Mouse (Mus musculus) ovary, postnatal 14 days (tissue): ENCODE data around the gene Ift74.
"Not testable (repeated sequence)": the region's sequence is repeated elsewhere in the genome, so short reads cannot be mapped to it uniquely, and the experiment has no call there.

Experiments
- DNase-seq: peaks from one replicate; pipeline ENCODE4 v3.0.0; 2022; ENCODE audit warnings: low spot score

Gene Ift74

DNA sequence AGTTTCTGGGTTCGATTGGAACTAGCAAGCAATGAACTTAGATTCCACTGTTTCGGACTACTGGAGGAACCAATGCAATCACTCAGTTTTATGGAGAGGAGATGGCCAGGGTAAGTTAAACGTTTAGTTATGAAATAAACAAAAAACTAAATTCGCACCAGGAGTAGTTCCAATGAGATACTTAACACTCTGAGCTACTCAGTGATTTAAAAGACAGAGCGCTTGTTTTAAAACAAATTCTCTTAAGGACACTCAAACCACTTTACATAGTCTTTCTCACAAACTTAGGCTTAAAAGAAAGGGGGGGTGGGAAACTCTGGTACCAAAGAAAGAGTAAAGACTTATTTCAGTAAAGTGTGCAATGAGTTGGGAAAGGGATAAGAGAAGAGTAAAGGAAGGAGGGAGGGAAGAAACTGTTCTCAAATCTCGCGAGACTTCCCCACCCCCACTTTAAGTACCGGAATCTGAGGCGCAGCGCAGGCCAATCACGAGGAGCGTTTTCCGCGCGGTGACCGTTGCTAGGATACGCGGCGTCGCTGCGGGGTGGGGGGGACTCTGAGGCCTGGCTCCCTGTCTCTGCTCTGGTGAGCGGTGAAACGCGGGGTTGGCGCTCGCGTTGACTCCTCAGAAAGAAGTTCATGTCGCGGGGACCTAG, at the start of gene Ift74:
Gene Ift74, plus strand, starts transcription at position 520 of the 655 bp plus-strand sequence.
- DNase-seq, result peak; percentile 81

DNA sequence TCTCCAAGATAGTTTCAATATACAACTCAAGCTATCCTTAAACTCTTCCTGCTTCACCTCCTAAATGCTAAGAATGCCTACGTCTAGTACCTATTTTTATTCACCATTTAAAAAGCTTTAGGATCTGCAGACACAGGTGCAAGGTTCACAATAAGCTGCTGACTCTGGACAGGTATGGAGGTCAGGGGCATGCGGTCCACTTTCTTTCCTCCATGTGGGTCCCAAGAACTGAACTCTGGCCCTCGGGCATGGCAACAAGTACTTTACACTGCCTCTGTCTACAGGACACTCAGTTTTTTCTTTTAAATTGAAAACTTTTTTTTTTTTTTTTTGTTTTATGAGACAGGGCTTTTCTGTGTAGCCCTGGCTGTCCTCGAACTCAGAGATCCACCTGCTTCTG, 41.6 kb upstream of the Ift74 start:
- no peak for DNase-seq

DNA sequence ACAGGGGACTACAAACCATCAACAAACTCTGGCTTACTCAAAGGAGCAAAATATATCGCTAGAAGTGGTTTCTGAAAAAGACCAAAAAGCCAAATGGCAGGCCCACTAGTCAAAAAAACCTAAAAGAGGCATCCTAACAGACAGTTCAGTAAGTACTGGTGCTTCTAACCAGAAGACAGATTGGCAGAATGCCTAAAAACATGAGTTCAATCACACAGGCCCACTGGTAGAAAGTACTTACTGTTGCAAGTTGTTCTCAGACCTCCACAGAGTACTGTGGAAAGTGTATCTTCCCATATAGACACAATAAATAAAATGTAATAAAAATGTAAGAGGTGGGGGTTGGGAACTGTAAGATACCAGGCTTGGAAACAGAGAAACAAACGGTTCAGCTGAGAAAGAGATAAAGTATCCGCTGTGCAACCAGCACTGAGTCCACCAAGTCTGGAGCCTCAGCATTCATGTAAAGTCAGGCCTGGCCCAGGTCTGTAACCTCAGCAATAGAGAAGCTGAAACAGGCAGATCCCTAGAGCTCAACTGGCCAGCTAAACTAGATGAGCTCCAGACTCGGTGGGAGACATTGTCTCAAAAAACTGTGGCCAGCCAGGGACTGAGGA, 22.4 kb upstream of the Ift74 start:
- DNase-seq, result no peak

DNA sequence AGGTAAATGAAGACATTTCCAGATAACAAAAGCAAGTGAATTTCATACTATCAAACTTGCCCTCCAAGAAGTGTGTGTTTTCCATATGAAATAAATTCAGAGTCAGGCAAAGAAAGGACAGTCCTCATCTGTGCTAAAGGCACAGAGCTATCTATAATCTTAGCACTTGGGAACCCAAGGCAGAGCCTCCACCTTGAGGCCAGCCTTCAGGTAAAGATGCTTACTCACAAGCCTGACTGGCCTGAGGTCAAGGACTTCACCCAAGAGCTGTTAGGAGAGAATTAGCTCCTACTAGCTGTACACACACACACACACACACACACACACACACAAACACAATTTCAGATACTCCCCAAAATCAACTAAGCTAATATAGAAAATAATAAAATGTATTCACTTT, 21.6 kb upstream of the Ift74 start:
- DNase-seq, result no peak

DNA sequence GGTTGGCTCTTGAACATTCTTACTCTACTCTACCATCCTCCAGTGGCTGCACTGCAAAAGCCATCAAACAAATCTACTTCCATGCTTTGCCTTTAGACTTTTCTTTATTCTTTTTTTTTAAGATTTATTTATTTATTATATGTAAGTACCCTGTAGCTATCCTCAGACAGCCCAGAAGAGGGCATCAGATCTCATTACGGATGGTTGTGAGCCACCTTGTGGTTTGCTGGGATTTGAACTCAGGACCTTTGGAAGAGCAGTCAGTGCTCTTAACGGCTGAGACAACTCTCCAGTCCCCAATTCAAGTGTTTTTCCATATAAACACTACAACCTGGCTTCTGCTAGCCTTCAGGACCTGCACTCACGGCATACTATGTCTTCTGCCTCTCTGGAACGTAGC, 12.9 kb upstream of the Ift74 start:
- no peak for DNase-seq

DNA sequence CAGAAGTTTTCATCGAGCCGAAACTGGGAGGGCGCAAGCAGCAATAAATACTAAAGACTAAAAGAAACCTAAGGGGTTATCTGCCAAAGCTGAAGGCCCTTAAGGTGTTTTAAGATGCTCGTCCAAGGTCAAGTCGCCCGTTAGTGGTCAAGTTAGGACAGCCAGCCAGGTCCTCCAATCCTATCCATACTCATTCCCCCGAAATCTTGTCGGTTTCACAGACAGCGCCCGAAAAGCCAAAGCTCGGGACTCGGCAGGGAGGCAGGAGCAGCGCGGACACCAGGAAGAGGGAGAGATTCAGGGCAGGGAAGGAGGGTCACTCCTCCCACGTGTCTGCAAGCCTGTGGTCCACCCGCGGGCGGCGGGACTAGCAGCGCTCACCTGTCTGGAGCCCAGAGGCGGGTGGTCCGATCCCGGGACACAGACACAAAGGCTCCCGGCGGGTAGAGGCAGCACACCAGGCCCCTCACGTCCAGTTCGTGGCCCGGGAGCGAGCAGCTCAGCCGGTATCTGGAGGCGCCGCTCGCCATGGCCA, 11.7 kb upstream of the Ift74 start:
- DNase-seq, result no peak

DNA sequence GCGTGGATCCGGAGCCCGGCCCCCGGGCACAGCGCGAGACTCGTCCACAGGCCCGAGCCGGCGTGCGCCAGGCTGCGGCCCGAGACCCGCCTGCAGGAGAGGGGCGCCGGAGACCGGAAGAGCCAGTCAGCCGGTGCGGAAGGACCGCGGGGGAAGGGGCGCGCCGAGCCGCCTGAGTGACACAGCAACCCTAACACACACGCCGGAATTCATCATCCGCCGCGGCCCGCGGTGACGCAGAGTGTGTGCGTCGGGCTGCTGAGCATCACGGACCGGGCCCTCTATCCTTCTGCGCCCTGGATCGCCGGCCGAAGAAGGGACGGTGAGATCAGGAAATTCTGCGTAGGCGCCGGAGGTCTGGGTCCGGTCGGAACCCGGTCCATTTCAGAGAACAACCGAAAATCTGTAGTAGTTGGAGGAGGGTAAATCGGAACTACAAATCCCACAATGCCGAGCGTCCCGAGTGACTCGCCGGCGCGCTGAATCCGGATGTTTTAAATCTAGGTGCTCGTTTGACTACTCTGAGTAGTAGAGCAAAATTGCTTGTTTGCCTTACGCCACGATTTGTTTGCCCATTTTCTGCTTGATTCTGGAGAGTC, 11.2 kb upstream of the Ift74 start, which contains the start of gene Plaa:
Gene Plaa, minus strand, starts transcription at position 214 of the 599 bp plus-strand sequence.
- DNase-seq, result peak; percentile 88

DNA sequence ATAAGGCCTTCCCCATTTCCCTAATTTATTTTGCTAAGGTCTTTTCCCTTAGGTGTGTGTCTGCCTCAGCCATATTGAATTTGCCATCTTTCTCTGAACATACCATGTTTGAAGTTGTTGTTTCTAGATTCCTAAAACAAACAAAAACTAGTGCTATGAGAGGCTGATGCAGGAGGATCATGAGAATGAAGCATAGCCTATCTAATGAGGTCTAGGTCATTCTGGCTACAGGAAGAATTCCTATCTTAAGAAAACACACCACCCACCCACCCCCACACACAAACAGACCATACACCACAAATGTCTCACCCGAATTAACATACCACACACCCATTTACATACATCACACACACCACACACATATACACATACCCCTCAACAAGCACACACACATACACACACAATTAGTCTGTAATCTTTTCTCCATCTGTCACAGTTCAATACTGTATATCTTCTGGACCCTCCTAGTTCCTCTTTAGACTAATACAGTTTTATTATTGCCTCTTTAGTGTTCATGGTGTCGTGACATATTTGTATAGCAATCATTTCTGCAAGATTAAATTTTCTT, 9.8 kb upstream of the Ift74 start:
- no peak for DNase-seq

DNA sequence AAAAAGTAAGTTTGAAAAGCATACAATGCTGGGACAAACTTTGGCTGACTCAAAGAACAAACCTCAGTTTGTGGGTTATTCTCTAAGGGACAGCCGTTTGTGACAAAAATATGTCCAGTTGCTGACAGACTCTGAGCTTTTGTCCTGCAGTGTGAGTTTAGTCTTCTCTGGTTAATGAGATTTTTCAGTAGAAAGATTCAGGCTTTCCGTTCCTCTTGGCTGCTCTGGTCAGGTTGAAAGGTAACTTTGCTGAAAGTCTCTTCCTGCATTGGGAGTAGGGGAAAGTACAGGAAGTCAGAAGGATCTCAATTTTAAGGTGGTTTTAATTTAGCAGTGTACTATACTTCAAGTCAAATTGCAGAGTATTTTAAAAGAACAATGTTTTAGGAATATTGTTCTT, 8.7 kb upstream of the Ift74 start:
- DNase-seq, result no peak

DNA sequence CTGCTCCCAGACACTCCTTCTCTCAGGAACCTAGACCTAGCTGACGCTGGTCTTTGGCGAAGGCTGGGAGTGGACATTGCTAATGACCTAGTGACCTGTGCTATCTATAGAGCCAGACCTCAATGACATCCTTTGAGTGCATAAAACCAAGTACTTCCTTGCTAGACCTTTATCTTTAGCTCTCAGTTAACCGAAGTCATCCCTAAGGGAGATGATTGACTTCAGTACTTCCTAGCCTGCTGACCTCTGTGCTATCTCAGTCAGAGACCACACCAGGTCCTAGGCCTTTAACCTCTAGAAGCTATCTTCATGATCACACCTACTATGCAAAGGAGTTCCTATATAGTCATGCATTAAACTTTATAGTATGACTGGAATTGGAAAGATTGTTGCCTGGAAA, 4.0 kb upstream of the Ift74 start:
- no peak for DNase-seq

DNA sequence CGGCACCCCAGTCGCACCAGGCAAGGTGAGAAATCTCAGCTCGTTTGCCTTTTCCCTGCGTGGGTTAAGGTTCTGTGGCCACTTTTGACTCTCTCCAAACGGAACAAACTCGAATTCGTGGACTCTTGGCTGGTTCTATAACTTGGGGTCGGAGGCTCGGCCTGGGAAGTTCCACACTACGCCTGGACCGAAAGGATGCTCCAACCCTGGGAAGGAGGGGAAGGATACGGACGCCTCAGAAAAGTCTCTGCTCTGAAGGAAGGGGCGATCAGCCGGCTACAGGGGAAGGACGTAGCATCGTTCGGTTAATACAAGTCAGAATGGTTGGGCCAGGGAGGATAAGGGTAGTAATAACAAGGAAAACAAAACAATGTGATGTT, 326 bp downstream of the Ift74 start:
- DNase-seq, result no peak

DNA sequence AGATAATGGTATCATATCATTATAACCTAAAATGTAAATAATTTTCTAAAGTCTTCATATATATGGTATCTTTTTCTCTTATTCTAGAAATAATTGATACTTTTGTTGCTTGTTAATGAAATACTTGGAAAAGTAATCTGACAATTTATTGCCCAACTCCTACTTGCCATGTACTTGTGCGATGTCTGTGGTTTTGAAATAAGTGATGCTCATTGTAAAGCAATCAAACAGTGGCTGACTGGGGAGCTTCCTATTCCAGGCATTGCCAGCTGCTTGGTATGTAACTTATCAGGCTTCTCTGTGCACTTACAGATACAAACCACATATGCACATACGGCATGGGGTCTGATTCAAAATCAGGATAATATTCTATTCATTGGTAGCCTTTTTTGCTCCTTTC, 5.8 kb downstream of the Ift74 start:
- DNase-seq, result no peak

DNA sequence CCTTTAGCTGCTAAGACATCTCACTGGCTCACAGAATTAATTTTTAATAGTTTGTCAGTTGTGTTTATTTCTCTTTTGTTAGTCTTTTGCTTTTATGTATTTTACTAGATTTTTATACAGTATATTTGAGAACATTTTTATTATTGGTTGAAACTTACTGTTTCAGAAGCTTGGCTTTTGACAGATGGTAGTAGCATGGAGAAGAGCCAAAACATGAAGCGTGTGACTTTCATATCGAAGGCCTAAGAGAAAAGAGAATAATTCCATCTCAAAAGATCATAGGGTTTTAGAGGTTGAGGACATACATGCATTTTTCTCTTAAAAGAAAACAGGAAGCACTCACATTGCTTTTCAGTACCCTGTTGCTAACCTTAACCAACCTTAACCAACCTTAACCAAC, 28.9 kb downstream of the Ift74 start:
- no peak for DNase-seq

DNA sequence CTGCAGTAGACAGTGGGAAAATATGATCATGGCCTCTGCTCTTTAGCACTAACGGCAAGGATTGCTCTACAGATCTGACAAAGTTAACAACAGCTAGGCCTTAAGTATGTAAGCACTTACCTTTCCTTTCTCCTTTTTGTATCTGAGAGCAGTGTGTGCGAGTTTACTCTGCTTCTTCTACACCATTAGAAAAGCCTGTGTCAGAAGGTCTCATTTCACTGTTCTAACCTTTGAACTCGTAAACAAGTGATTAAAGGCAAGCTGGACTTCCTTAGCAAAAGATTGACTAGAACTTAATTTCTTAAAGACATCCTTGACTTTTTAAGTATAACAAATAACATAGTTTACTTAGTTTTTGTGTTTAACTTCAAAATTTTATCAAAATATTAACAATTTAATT, 35.6 kb downstream of the Ift74 start, which contains the start of gene Lrrc19:
Gene Lrrc19, minus strand, starts transcription at position 225 of the 400 bp plus-strand sequence.
- DNase-seq, result no peak

DNA sequence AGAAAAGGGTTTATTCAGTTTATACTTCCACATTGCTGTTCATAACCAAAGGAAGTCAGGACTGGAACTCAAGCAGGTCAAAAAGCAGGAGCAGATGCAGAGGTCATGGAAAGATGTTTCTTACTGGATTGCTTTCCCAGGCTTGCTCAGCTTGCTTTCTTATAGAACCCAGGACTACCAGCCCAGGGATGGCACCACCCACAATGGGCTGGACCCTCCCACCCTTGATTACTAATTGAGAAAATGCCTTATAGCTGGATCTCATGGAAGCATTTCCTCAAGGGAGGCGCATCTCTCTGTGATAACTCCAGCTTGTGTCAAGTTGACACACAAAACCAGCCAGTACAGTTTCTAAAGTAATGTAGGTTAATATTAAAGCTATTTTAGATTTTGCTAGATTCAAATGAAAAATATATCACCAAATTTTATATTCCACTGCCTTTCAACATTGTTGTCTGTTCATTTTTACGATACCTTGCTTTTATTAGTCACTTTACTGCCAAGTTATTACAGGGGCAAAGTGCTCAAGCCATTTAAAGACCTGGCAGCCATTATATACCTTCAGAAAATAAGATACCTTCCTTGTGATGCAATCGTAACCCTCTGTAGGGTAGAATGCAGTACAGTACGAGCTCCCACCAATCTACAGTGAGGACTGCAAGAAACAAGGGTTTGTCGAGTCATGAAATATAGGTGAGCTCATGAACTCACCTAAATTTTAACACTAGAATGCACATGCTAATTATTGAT, 36.3 kb downstream of the Ift74 start:
- not testable (repeated sequence) for DNase-seq

DNA sequence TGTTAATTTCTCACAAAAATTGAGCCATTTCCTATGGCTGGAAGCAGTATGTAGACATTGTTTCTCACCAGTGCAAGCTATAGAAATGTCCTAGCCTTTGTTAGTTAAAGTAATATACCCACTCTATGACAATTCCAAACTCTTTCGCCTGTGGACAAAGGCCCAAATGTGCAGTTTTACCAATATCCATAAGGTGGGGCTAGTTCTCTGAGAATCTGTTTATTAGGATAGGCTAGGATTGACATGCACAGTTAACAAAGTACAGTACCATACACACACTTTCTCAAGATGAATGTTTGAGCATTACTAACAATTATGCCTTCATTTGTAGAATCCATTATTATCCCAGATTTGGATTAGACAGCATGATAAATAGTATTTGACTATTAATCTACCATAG, 55.4 kb downstream of the Ift74 start:
- DNase-seq, result peak; percentile 15

DNA sequence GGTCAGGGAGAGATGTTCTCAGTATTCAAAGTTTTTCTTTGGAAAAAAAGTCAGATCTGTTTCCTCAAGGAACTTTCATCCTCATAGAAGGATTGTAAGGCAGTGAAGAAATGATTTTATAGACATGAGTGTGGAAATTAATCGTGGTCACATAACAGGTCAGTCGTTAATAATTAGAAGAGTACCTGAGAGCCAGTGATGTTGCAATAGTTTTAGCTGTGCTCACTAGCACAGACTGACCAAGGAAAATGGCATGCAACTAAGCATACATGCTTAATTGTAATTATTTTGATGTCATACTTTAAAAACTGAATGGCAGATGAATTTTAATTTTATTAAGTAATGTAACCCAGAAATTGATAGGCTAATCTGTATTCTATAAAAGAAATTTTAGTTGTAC, 66.4 kb downstream of the Ift74 start:
- DNase-seq, result no peak

DNA sequence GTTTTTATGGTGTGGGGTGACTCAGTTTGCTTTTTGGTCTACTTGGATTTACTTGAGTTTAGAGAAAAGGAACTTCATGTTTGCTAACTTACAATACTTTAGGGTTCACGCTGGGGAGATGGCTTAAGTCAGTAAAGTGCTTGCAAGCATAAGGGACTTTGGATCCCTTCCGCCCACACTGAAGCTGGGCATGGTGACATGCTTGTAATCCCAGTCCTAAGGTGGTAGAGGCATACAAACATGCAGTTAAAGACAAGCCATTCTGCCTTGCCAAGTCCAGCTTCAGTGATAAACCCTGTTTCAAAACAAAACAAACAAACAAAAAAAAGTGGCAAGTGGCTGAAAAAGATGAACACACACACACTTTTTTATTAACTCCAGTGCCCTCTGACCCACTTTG, 66.9 kb downstream of the Ift74 start:
- no peak for DNase-seq

DNA sequence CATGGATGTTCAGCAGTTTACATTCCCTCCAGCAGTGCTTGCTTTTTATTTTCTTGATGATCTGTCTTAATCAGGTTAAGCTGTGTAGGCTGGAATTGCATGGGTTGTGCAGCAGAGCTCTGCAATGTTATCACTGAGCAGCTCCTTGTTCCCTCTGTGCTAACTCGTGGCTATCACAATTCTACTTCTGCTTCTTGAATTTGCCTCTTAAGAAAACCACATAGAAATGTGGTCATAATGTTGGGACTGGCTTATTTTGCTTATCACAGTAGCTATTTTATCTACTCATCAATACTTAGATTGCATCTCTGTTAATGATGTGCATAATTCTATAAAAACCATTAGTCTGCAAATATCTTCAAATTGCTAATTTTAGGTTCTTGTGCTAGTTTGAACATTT, 67.7 kb downstream of the Ift74 start:
- DNase-seq, result no peak

DNA sequence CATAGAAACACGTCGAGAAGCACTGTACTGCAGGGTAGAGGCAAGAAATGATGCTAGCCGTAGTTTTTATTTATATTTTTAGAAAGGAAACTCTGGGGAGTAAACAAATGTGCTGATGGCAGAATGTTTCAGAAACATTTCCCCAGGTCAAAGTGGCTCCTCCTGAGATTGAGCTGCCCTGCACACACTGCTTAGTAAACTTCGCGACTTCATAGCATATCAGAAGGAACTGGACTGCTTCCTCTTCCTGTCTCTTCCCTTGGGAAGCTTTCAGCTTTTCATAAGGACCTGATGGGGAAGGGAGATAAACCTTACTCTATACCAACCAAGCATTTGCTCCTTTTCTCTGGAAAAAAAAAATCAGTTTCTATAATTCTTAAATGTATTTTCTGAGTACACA, 69.0 kb downstream of the Ift74 start:
- DNase-seq, result no peak

DNA sequence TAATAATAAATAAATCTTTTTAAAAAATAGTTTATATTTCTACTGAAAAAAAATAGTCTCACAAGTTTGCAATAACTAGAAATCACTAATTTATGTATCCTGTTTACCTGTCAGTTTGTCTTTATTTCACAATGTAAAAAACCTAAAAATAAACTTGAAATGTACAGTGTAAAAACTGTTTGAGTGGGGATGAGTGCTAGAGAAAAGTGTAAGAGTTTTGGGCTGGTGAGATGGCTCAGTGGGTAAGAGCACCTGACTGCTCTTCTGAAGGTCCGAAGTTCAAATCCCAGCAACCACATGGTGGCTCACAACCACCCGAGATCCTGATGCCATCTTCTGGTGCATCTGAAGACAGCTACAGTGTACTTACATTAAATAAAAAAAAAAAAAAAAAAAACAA, 75.5 kb downstream of the Ift74 start:
- DNase-seq, result not testable (repeated sequence)

DNA sequence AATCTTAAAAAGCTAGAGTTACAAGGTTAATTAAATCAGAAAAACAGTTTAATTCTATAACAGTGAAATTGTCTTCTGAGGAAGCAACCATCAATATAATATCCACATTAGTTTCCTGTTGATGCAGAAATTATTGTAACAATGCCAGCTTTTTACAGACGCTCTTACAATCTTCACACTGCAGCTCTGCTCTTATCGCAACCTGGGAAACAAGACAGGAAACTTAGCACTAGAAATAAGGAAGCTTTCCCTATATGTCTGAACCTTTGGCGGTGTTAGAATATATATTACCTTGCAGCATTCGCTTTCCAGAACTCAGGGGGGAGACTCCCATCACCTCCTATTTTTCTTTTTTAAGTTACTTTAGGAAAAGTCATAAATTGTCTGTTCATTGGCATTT, 76.8 kb downstream of the Ift74 start:
- no peak for DNase-seq
